Mouse (Mus musculus): ENCODE measurements at regions not wholly inside any gene's neighbourhood (a gene's known extent, or its start where the extent isn't known, plus 50 kb on each side); places are given as distances from the start of the nearest gene placed in this dataset.

- no peak for TF ChIP-seq CTCF (IDR thresholded peaks at IDR 0.05; ENCODE audit: low read depth)
- TF ChIP-seq EP300 (IDR thresholded peaks at IDR 0.05; ENCODE audit: low read depth), result no peak
These were observed 96.6 kb upstream of the Atp6ap2 start for GRCm38 (mm10) chrX:12490957-12491356.
